Mouse (Mus musculus) heart, adult 2 months (tissue): ENCODE results near the gene Arid4b.

Source experiments
- CTCF ChIP-seq: fragments of 200-600 bp; IDR thresholded peaks from 2 replicates; pipeline ENCODE4 v1.8.1; 2022; ENCODE audit warnings: antibody characterized with exemption, mild to moderate bottlenecking, moderate library complexity
- POLR2A ChIP-seq: fragments of 200-500 bp; IDR thresholded peaks from 2 replicates; pipeline ENCODE4 v1.6.1; 2011; ENCODE audit warnings: mild to moderate bottlenecking, low read depth, low read length, control low read depth; ENCODE audit not compliant: insufficient read depth

- TF ChIP-seq CTCF (no peak), POLR2A (no peak)
Observed at GRCm38 (mm10) chr13:14044521-14044920, 18.5 kb upstream of the Arid4b start.
